Mouse (Mus musculus) gastrocnemius, postnatal 36 days (tissue): ENCODE measurements at regions not wholly inside any gene's neighbourhood (a gene's known extent, or its start where the extent isn't known, plus 50 kb on each side); places are given as distances from the start of the nearest gene placed in this dataset.
A peak's percentile ranks its signal among the peaks of the same experiment; 100 is the strongest.

Experiments
- DNase-seq, 2 experiments: peaks; one replicate each; pipeline ENCODE4 v3.0.0; 2022
- intact Hi-C: fragments of 180-260 bp; cut with DNase I; formaldehyde crosslinking; loops from one replicate; pipeline ENCODE4 v1.15.1; 2025

DNA sequence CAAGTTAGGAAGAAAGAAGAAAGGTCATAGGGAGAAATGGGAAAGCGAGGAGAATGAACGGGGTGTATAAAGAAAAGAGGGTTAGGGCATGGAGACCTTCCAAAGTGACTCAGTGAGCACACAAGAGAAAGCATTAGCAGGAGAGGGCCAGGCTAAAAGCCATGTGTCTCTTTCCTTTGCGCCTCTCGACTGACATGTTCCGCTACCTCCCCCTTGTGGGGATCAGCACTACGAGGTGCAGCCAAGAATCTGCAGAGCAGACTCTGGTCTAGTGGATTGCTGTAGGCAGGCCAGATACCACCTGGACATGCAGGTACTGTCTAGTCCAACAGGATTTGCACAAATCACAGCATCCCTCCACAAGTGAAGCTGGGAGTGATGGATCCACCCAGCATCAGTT, 54.0 kb downstream of the Kcna5 start:
- intact Hi-C loops, result no loop called here
- DNase-seq, result no peak

DNA sequence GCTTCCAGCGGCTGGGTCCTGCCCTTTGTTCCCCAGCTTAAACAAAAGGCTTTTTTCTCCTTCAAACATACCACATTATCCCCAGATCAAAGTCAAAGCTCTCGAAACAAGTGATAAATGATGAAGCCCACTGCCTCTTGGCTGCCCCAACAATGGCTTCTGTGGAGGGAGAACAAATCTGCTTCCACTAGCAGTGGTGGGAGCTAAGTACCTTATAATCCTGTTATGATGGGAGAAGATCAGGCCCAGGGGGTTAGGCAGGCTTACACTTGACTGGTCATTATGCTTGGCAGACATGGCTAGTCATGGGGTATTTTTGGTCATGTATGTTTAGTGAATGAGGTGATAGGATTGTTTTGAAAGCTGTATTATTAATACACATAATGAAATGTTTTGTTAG, 57.7 kb downstream of the Kcna5 start:
- DNase-seq, result no peak
- intact Hi-C loops, result no loop called here

- DNase-seq, result no peak
- intact Hi-C loops, result no loop called here
Measured at GRCm38 (mm10) chr6:126476758-126477157, 58.5 kb downstream of the Kcna5 start.

- intact Hi-C loops, result no loop called here
- DNase-seq, result peak; percentile 8 to 18
Measured at GRCm38 (mm10) chr6:126475555-126475954, 59.7 kb downstream of the Kcna5 start.

DNA sequence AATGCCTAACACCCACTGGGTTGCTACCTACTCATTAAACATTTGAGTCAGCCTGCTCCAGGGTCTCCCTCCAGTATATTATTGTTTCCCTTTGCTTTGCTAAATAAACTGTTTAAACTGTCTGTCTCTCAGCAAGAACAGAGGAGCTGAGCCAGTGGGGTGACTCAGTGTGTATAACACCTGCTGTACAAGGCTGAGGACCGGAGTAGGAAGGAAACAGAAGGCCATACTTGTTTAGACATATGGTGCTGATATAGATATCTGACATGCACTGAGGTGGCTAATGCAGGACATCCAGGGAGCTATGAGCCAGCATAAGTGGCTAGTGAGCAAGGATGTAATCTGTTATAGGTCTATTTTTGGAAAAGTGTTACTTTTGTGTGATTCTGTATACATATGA, 81.5 kb downstream of the Kcna5 start:
- no peak for DNase-seq
- intact Hi-C loops, result no loop called here

DNA sequence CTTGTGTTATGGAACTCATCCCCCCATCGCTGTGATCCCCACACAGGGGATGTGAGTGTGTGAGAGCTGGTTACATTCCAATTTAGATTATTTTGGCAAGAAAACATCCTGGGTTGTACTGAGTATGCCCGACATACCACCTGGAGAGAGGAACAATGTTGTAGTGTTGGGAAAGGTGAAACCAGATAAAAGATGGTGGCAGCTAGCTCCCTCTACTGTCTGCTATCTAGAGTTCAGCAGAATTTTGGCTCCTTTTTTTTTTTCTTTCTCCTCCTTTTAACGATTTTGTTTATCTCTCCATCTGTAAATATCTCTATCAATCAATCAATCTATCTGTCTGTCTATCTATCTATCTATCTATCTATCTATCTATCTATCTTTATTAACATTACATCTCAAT, 89.7 kb downstream of the Kcna5 start:
- DNase-seq, result no peak
- intact Hi-C loops, result no loop called here

GRCm38 (mm10) chr6:126440254-126440653, 95.0 kb downstream of the Kcna5 start:
- intact Hi-C loops, result no loop called here
- no peak for DNase-seq

GRCm38 (mm10) chr6:126437976-126438736, 97.1 kb downstream of the Kcna5 start:
- no peak for DNase-seq
- intact Hi-C loops, result no loop called here

DNA sequence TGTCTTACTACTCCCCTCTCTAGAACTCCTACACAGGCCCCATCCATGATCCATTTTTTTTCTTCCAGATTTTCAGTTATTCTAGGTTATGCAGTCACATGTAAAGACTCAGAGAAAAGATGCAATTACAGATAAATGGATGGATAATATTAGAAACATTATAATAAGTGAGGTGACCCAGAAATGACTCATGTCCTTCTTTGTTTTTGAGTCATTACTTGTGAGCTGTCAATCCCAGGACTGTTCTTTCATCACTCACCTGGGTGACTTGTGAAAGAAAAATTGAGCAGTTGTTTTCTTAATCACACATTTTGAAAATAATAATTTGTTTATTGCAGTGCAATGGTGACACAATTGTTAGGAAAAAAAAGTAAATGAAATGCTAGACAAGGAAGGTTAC, 108.0 kb downstream of the Kcna5 start:
- intact Hi-C loops, result no loop called here
- DNase-seq, result no peak

GRCm38 (mm10) chr6:126405736-126406135, 129.5 kb downstream of the Kcna5 start:
- intact Hi-C loops, result no loop called here

DNA sequence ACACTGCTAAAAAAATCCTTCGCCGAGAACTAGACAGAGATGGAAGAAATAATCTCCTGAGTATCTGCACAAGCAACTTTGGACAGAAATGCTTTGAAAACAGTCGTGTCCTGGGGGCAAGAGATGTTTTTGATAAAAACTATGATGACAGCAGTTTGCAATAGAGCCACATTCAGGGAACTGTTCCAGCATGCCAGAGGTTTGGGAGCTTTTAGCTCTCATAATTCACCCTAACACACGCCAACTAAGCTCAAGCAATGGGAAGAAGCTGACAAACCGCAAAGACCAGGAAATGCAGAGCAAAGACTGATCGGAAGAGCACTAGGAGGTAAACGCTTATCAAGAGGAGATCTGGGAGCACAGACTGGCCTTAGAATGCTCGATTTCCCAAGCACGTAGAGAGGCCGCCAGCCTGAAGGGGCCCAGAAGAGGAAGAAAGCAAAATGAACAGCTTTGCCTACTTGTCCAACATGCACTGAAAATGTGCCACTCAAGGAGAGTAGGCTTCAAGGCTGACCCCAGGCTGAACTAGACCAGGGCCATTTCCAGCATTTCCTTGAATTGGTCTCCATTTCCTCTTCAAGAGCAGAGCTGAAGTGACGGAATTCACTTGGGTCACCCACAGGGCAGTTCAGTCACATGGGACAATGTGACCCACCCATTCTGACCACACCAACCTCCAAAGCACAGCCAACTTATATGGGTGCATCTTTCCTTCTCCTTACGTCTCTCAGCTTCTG, 130.7 kb downstream of the Kcna5 start:
- intact Hi-C loops, result no loop called here
- no peak for DNase-seq

More at GRCm38 (mm10) chr6:126405736-126406135, 129.5 kb downstream of the Kcna5 start:
- no peak for DNase-seq

GRCm38 (mm10) chr6:126399595-126399994, 135.6 kb downstream of the Kcna5 start:
- no peak for DNase-seq
- intact Hi-C loops, result no loop called here

- intact Hi-C loops, result no loop called here
- DNase-seq, result no peak
Measured at GRCm38 (mm10) chr6:126398641-126399040, 136.6 kb downstream of the Kcna5 start.

DNA sequence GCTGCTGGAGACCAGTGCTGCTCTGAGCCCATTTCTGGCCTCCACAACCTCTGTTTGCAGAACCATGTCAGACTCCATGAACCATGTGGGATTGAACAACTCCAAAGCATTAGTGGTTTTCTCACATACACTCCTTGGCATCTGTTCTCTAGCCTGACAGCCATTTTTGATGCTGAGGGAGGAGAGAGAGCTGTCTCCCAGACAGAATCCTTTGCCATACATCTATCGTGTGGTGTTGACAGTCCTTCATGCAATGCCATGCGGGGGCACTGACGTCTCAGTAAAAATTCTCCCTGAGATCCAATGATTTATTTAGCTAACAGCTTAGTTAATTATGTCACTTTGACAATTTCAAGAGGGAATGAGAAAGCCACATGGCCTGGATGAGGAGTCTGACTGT, 140.2 kb downstream of the Kcna5 start:
- intact Hi-C loops, result no loop called here
- no peak for DNase-seq

DNA sequence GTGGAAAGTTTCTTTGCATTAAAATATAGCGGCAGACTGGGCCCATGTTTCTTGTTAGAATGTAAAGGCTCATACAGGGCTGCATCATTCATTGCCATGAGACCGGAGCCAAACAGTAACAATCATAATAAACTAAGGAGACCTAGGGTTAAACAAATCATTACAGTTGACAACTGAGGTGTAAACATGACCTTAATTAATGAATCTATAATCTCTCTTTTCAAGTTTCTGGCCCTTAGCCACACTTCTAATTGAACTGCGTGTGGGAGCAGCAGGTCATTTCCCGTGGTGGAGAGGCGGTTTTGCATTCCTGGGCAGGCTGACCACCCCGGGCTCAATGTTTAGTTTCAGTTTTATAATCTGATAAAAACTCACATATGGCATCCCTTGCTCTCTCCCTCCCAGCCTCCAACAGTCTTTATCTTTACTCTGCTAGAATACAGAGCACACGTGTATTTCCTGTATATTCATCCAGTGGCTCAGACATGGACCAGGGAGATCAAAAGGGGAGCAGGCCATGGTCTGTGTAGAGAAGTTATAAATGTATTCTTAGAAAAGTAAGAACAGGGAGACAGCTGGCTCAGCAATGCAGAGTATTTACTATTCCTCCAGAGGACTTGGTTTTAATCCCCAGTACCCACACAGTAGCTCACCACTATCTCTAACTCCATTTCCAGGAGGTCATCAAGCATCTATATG, 141.0 kb downstream of the Kcna5 start:
- intact Hi-C loops, result no loop called here
- DNase-seq, result no peak

GRCm38 (mm10) chr6:126384210-126385012, 150.8 kb downstream of the Kcna5 start:
- intact Hi-C loops, result no loop called here
- no peak for DNase-seq

- intact Hi-C loops, result no loop called here
- no peak for DNase-seq
Measured at GRCm38 (mm10) chr6:126377216-126377615, 158.0 kb downstream of the Kcna5 start.

DNA sequence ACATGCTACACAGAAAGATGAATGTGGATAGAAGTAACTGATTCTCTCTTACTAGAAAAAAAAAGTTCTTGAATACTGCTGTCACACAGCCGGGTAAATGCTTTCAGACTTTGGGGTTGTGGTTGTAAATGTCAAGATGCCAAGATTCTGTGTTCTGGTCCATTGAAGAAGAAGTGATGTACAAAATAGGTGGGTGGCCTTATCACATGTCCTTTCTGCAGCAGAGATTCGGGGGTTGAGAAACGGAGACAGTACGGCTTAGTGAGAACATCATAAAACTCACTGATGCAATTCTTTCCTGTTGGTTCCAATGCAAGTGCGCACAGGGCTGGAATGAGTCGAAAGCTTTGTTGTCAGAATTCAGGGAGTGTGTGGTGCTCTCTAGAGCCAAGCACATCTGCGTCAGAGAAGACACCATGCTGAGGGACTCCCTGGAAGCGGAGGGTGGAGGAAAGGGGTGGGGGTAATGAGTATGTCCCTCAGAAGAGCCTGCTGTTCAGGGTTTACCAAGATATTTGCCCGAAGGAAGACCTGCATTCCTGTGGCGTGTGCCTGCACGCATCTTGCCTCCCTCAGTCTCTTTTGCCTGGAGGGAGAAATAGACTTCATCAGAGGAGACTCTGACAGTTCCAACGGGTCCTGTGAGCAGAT, 160.1 kb downstream of the Kcna5 start:
- DNase-seq, result no peak
- intact Hi-C loops, result no loop called here

- no peak for DNase-seq
- intact Hi-C loops, result no loop called here
Measured at GRCm38 (mm10) chr6:126371971-126372370, 163.2 kb downstream of the Kcna5 start.

GRCm38 (mm10) chr6:126371489-126371888, 163.7 kb downstream of the Kcna5 start:
- intact Hi-C loops, result no loop called here
- no peak for DNase-seq
